Mouse (Mus musculus): ENCODE measurements around the gene Nelfb. TPM values are rescaled to one million over a fixed set of nuclear protein-coding genes. Genes with fewer than 3 reads are reported as not detected.

Gene Nelfb
- polyA plus RNA-seq, 1 experiment from 2014 or later = 99.1 TPM

DNA sequence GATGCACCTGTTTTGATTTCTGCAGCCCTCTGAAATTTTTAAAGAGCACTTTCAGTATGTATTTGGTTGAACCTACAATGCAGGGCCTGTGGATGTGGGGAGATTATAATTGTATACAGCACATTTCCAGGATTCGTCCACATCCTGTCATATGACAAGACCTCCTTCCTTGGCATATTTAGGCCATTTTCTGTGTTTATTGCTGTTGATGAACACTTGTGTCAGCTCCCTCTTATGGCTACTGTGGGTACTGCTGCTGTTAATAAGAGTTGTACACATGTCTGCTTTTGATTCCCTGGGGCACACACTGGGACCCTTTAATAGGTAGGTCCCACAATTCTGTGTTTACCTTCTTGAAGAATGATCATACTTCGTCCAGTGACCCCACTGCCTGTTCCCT is 53.6 kb downstream of the Nelfb start:
- Histone ChIP-seq H3K27me3 (replicated peaks; ENCODE audit: control insufficient read depth, insufficient read depth, low read length) (no peaks in the 10 kb centered on the region; the same call in 1 of the 2 replicates), H3K4me3 (ENCODE audit: low read depth, low read length) (no peak overlapping the region), H3K4me2 (ENCODE audit: low read length) (no peak overlapping the region), H3K9ac (ENCODE audit: low read length) (no peak overlapping the region), H3K36me3 (ENCODE audit: control insufficient read depth, insufficient read depth, low read length) (no peaks in the 10 kb centered on the region), H3K4me1 (replicated peaks; ENCODE audit: control insufficient read depth, insufficient read depth, low read length) (no peaks in the 10 kb centered on the region), H3K27ac (ENCODE audit: low read depth) (no peak overlapping the region), H3K9me3 (ENCODE audit: control insufficient read depth, low read length) (no peaks in the 10 kb centered on the region)
- 44% methylated on average over 2 of the region's 2 CpGs for WGBS
- no peak for ATAC-seq (replicated peaks; ENCODE audit: low FRiP score, low TSS enrichment, low read depth)
- DNase-seq (ENCODE audit: low spot score) = no peak

- no peak overlapping the region for H3K4me3 ChIP-seq (ENCODE audit: low read depth, low read length)
- no peak overlapping the region for H3K4me2 ChIP-seq (ENCODE audit: low read length)
- H3K4me1 ChIP-seq (replicated peaks; ENCODE audit: control insufficient read depth, insufficient read depth, low read length) = no peaks in the 10 kb centered on the region
- no peak overlapping the region for H3K9ac ChIP-seq (ENCODE audit: low read length)
- DNase-seq (ENCODE audit: low spot score) (no peak), ATAC-seq (replicated peaks; ENCODE audit: low FRiP score, low TSS enrichment, low read depth) (no peak)
- WGBS = 41% methylated on average over 2 of the region's 2 CpGs
- no peaks in the 10 kb centered on the region for H3K9me3 ChIP-seq (ENCODE audit: control insufficient read depth, low read length)
- H3K36me3 ChIP-seq (ENCODE audit: control insufficient read depth, insufficient read depth, low read length) = no peaks in the 10 kb centered on the region
- no peak overlapping the region for H3K27ac ChIP-seq (ENCODE audit: low read depth)
- no peaks in the 10 kb centered on the region for H3K27me3 ChIP-seq (replicated peaks; ENCODE audit: control insufficient read depth, insufficient read depth, low read length)
These were observed 54.3 kb downstream of the Nelfb start for GRCm38 (mm10) chr2:25156990-25157389.

DNA sequence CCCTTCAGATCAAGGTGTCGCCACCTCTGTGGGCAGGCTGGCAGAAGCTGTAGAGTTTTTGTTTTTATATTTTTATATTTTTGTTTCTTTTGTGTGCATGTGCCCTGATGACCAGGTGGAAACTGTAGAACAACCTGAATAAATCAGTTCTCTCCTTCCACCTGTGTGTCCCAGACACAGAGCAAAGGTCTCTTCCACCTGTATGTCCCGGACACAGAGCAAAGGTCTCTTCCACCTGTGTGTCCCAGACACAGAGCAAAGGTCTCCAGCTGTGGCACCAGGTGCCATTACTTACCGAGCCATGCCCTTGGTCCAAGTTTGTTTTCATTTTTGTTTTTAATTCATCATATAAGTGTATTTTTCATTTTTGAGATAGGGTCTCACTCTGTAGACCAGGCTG is 55.1 kb downstream of the Nelfb start:
- no peak for DNase-seq (ENCODE audit: low spot score)
- Histone ChIP-seq H3K9me3 (ENCODE audit: control insufficient read depth, low read length) (no peaks in the 10 kb centered on the region), H3K4me1 (replicated peaks; ENCODE audit: control insufficient read depth, insufficient read depth, low read length) (no peaks in the 10 kb centered on the region), H3K4me2 (ENCODE audit: low read length) (no peak overlapping the region), H3K27ac (ENCODE audit: low read depth) (no peak overlapping the region), H3K9ac (ENCODE audit: low read length) (no peak overlapping the region), H3K4me3 (ENCODE audit: low read depth, low read length) (no peak overlapping the region), H3K27me3 (replicated peaks; ENCODE audit: control insufficient read depth, insufficient read depth, low read length) (no peaks in the 10 kb centered on the region), H3K36me3 (ENCODE audit: control insufficient read depth, insufficient read depth, low read length) (no peaks in the 10 kb centered on the region)
- 80% methylated on average over 3 of the region's 3 CpGs for WGBS
- ATAC-seq (replicated peaks; ENCODE audit: low FRiP score, low TSS enrichment, low read depth) = no peak

GRCm38 (mm10) chr2:25151280-25151956 is 59.9 kb downstream of the Nelfb start:
- Histone ChIP-seq H3K27me3 (replicated peaks; ENCODE audit: control insufficient read depth, insufficient read depth, low read length) (no peaks in the 10 kb centered on the region), H3K9me3 (ENCODE audit: control insufficient read depth, low read length) (no peaks in the 10 kb centered on the region), H3K4me3 (ENCODE audit: low read depth, low read length) (no peak overlapping the region), H3K27ac (ENCODE audit: low read depth) (no peak overlapping the region), H3K9ac (ENCODE audit: low read length) (no peak overlapping the region), H3K36me3 (ENCODE audit: control insufficient read depth, insufficient read depth, low read length) (no peaks in the 10 kb centered on the region), H3K4me2 (ENCODE audit: low read length) (no peak overlapping the region), H3K4me1 (replicated peaks; ENCODE audit: control insufficient read depth, insufficient read depth, low read length) (no peaks in the 10 kb centered on the region)
- DNase-seq (ENCODE audit: low spot score) (no peak), ATAC-seq (replicated peaks; ENCODE audit: low FRiP score, low TSS enrichment, low read depth) (no peak)
- WGBS = 81% methylated on average over 4 of the region's 4 CpGs

Other genes with a start within 250 kb of the Nelfb start
- gene Dph7, start 249.1 kb downstream of the Nelfb start, polyA plus RNA-seq (2014; fragmentation: Nextera tagmentation; extraction: Ambion mirVana) = 22.9 and 25.6 TPM in 2 replicates
- gene Mrpl41, start 236.4 kb downstream of the Nelfb start, polyA plus RNA-seq (2014; fragmentation: Nextera tagmentation; extraction: Ambion mirVana) = 143 and 147 TPM in 2 replicates
- gene Pnpla7, start 235.5 kb downstream of the Nelfb start, polyA plus RNA-seq (2014; fragmentation: Nextera tagmentation; extraction: Ambion mirVana) = 6.8 and 8.2 TPM in 2 replicates
- gene Nsmf, start 157.1 kb downstream of the Nelfb start, polyA plus RNA-seq (2014; fragmentation: Nextera tagmentation; extraction: Ambion mirVana) = 44.3 and 50.0 TPM in 2 replicates
- gene Entpd8, start 131.2 kb downstream of the Nelfb start, polyA plus RNA-seq (2014; fragmentation: Nextera tagmentation; extraction: Ambion mirVana) = 6.0 and 7.3 TPM in 2 replicates
- 2.3 and 5.7 TPM in 2 replicates for gene Noxa1, start 116.3 kb downstream of the Nelfb start, polyA plus RNA-seq (2014; fragmentation: Nextera tagmentation; extraction: Ambion mirVana)
- gene Nrarp, start 30.7 kb downstream of the Nelfb start, polyA plus RNA-seq (2014; fragmentation: Nextera tagmentation; extraction: Ambion mirVana) = 8.2 and 13.2 TPM in 2 replicates
- 14.4 and 18.1 TPM in 2 replicates for gene Tor4a, start 14.6 kb downstream of the Nelfb start, polyA plus RNA-seq (2014; fragmentation: Nextera tagmentation; extraction: Ambion mirVana)
- gene Stpg3, start 3.1 kb upstream of the Nelfb start, polyA plus RNA-seq (2014; fragmentation: Nextera tagmentation; extraction: Ambion mirVana) = 0.18 TPM in 1 of 2 replicates, not detected in the other
- 0.51 TPM in 1 of 2 replicates, not detected in the other for gene Fam166a, start 7.3 kb upstream of the Nelfb start, polyA plus RNA-seq (2014; fragmentation: Nextera tagmentation; extraction: Ambion mirVana)
- 524 and 576 TPM in 2 replicates for gene Tubb4b, start 13.2 kb upstream of the Nelfb start, polyA plus RNA-seq (2014; fragmentation: Nextera tagmentation; extraction: Ambion mirVana)
- gene Slc34a3, start 22.9 kb upstream of the Nelfb start, polyA plus RNA-seq (2014; fragmentation: Nextera tagmentation; extraction: Ambion mirVana) = 0.26 and 0.38 TPM in 2 replicates
- not detected in 2 replicates for gene Rnf224, start 25.3 kb upstream of the Nelfb start, polyA plus RNA-seq (2014; fragmentation: Nextera tagmentation; extraction: Ambion mirVana)
- 15.7 and 18.7 TPM in 2 replicates for gene Rnf208, start 30.8 kb upstream of the Nelfb start, polyA plus RNA-seq (2014; fragmentation: Nextera tagmentation; extraction: Ambion mirVana)
- gene Cysrt1, start 31.0 kb upstream of the Nelfb start, polyA plus RNA-seq (2014; fragmentation: Nextera tagmentation; extraction: Ambion mirVana) = 0.30 TPM in 1 of 2 replicates, not detected in the other
- gene AL732309.1, start 35.4 kb upstream of the Nelfb start, polyA plus RNA-seq (2014; fragmentation: Nextera tagmentation; extraction: Ambion mirVana) = 5.0 and 5.7 TPM in 2 replicates
- gene Tmem203, start 44.0 kb upstream of the Nelfb start, polyA plus RNA-seq (2014; fragmentation: Nextera tagmentation; extraction: Ambion mirVana) = 18.0 and 19.2 TPM in 2 replicates
- 6.5 and 7.8 TPM in 2 replicates for gene Tprn, start 51.1 kb upstream of the Nelfb start, polyA plus RNA-seq (2014; fragmentation: Nextera tagmentation; extraction: Ambion mirVana)
- 229 and 240 TPM in 2 replicates for gene Ssna1, start 60.9 kb upstream of the Nelfb start, polyA plus RNA-seq (2014; fragmentation: Nextera tagmentation; extraction: Ambion mirVana)
- gene Anapc2, start 61.0 kb upstream of the Nelfb start, polyA plus RNA-seq (2014; fragmentation: Nextera tagmentation; extraction: Ambion mirVana) = 100 and 110 TPM in 2 replicates
- not detected in 2 replicates for gene Tmem210, start 76.7 kb upstream of the Nelfb start, polyA plus RNA-seq (2014; fragmentation: Nextera tagmentation; extraction: Ambion mirVana)
- not detected in 2 replicates for gene Lrrc26, start 78.4 kb upstream of the Nelfb start, polyA plus RNA-seq (2014; fragmentation: Nextera tagmentation; extraction: Ambion mirVana)
- gene Grin1, start 107.7 kb upstream of the Nelfb start, polyA plus RNA-seq (2014; fragmentation: Nextera tagmentation; extraction: Ambion mirVana) = 2.1 and 2.4 TPM in 2 replicates
- 66.3 and 73.3 TPM in 2 replicates for gene Man1b1, start 120.8 kb upstream of the Nelfb start, polyA plus RNA-seq (2014; fragmentation: Nextera tagmentation; extraction: Ambion mirVana)
- gene Dpp7, start 144.9 kb upstream of the Nelfb start, polyA plus RNA-seq (2014; fragmentation: Nextera tagmentation; extraction: Ambion mirVana) = 24.1 and 26.5 TPM in 2 replicates
- 36.3 and 46.0 TPM in 2 replicates for gene Uap1l1, start 154.2 kb upstream of the Nelfb start, polyA plus RNA-seq (2014; fragmentation: Nextera tagmentation; extraction: Ambion mirVana)
- gene Sapcd2, start 160.8 kb upstream of the Nelfb start, polyA plus RNA-seq (2014; fragmentation: Nextera tagmentation; extraction: Ambion mirVana) = 43.2 and 47.4 TPM in 2 replicates
- gene Entpd2, start 184.4 kb upstream of the Nelfb start, polyA plus RNA-seq (2014; fragmentation: Nextera tagmentation; extraction: Ambion mirVana) = 5.9 and 7.4 TPM in 2 replicates
- gene Npdc1, start 187.9 kb upstream of the Nelfb start, polyA plus RNA-seq (2014; fragmentation: Nextera tagmentation; extraction: Ambion mirVana) = 42.2 and 45.4 TPM in 2 replicates
- 0.15 TPM in 1 of 2 replicates, not detected in the other for gene Fut7, start 211.8 kb upstream of the Nelfb start, polyA plus RNA-seq (2014; fragmentation: Nextera tagmentation; extraction: Ambion mirVana)
- gene Abca2, start 217.2 kb upstream of the Nelfb start, polyA plus RNA-seq (2014; fragmentation: Nextera tagmentation; extraction: Ambion mirVana) = 4.8 and 4.9 TPM in 2 replicates
- 1.8 and 2.0 TPM in 2 replicates for gene Clic3, start 245.3 kb upstream of the Nelfb start, polyA plus RNA-seq (2014; fragmentation: Nextera tagmentation; extraction: Ambion mirVana)
- 25.0 and 27.4 TPM in 2 replicates for gene Paxx, start 249.6 kb upstream of the Nelfb start, polyA plus RNA-seq (2014; fragmentation: Nextera tagmentation; extraction: Ambion mirVana)

All from intestine, embryonic 14.5 days (tissue).